Mouse (Mus musculus) neural tube, embryonic 13.5 days (tissue): ENCODE results near the gene Erlin1. TPM values are rescaled to one million over a fixed set of nuclear protein-coding genes. Genes with fewer than 3 reads are reported as not detected.

Experiments
- ATAC-seq: fragments of 200-750 bp; cut with Nextera tagmentation; 2 replicates; pipeline ENCODE4 v1.8.0; 2017; ENCODE audit warnings: low read depth, mild to moderate bottlenecking, moderate TSS enrichment, moderate library complexity
- H3K27ac ChIP-seq: fragments of 300-500 bp; sonication (generic); replicated peaks from 2 replicates; pipeline ENCODE4 v1.5.1; 2015; ENCODE audit warnings: moderate library complexity, mild to moderate bottlenecking, inconsistent platforms
- H3K27me3 ChIP-seq: fragments of 300-500 bp; sonication (generic); 2 replicates; pipeline ENCODE4 v1.6.1; 2015; ENCODE audit warnings: mild to moderate bottlenecking, inconsistent platforms
- H3K36me3 ChIP-seq: fragments of 300-500 bp; sonication (generic); 2 replicates; pipeline ENCODE4 v1.6.1; 2015; ENCODE audit warnings: mild to moderate bottlenecking, inconsistent platforms
- H3K4me1 ChIP-seq: fragments of 300-500 bp; sonication (generic); replicated peaks from 2 replicates; pipeline ENCODE4 v1.6.1; 2015; ENCODE audit warnings: inconsistent platforms
- H3K4me2 ChIP-seq: fragments of 300-500 bp; sonication (generic); 2 replicates; pipeline ENCODE4 v1.6.1; 2015; ENCODE audit warnings: inconsistent platforms, mild to moderate bottlenecking, moderate library complexity
- H3K4me3 ChIP-seq: fragments of 300-500 bp; sonication (generic); 2 replicates; pipeline ENCODE4 v1.5.1; 2015; ENCODE audit warnings: mild to moderate bottlenecking, inconsistent platforms
- H3K9ac ChIP-seq: fragments of 300-500 bp; sonication (generic); 2 replicates; pipeline ENCODE4 v1.6.1; 2015; ENCODE audit warnings: moderate library complexity, mild to moderate bottlenecking, inconsistent platforms
- H3K9me3 ChIP-seq: fragments of 300-500 bp; sonication (generic); 2 replicates; pipeline ENCODE4 v1.6.1; 2016; ENCODE audit warnings: inconsistent platforms
- WGBS: fragments of 180-500 bp; shearing (Covaris S2); methylation state at CpG from one replicate; pipeline ENCODE4 v1.1.7; 2015; 5-methylcytosine and 5-hydroxymethylcytosine counted together
- polyA plus RNA-seq: library from polyadenylated mRNA; unstranded; fragments of >200 nt; fragmentation: Nextera tagmentation; extraction: Ambion mirVana; gene quantifications from 2 replicates; pipeline ENCODE4 v1.2.1, GENCODE M21; 2015

The Erlin1 gene
- polyA plus RNA-seq, 1 experiment from 2014 or later: 20.4 TPM

DNA sequence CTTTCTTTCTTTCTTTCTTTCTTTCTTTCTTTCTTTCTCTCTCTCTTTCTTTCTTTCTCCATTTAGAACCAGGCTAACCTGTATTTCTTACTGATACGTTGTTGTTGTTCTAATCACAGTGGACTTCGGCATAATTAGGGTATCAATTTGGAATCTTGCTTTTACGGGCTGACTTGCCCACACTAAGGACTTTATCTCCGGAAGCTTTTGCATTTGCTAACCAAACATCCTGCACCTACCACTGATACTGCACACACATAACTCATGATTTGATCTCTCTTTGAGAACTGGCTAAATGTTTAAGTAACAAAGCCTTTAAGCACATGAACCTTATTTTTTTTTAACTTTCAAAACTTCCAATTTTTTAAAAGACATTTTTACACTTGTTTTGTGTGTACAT is 19.2 kb downstream of the Erlin1 start:
- no peak for ATAC-seq
- H3K36me3 ChIP-seq: peaks cover 37% of the 10 kb centered on the region
- WGBS: 88% methylated on average over 4 of the region's 4 CpGs

DNA sequence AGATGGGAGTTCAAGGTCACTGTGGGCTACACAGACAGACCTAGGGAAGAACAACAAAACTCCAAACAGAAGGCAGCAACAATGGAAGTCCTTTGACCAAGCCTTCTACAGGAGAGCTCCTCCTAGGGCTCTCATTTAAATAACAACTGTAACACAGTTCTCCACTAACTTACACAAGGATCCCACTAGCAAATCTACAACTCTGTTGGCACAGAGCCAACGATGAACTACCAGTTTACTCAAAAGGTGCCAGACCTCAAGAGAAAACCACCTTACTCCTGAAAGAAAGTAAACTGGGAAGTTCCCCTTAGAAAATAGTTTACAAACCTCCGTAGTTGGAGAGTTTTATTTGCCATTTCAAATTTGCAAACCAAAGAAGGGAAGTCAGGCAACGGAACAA is 20.3 kb downstream of the Erlin1 start:
- Histone ChIP-seq H3K9ac (no peak overlapping the region), H3K4me3 (no peak overlapping the region), H3K4me1 (no peaks in the 10 kb centered on the region), H3K27me3 (no peaks in the 10 kb centered on the region), H3K27ac (no peak overlapping the region), H3K4me2 (no peak overlapping the region), H3K36me3 (peaks cover 34% of the 10 kb centered on the region), H3K9me3 (no peaks in the 10 kb centered on the region)
- 38% methylated on average over 3 of the region's 3 CpGs for WGBS
- no peak for ATAC-seq

More for the DNA sequence above, 19.2 kb downstream of the Erlin1 start:
- Histone ChIP-seq H3K4me3 (no peak overlapping the region), H3K4me2 (no peak overlapping the region), H3K27ac (no peak overlapping the region), H3K9me3 (no peaks in the 10 kb centered on the region), H3K4me1 (no peaks in the 10 kb centered on the region), H3K27me3 (no peaks in the 10 kb centered on the region), H3K9ac (no peak overlapping the region)

DNA sequence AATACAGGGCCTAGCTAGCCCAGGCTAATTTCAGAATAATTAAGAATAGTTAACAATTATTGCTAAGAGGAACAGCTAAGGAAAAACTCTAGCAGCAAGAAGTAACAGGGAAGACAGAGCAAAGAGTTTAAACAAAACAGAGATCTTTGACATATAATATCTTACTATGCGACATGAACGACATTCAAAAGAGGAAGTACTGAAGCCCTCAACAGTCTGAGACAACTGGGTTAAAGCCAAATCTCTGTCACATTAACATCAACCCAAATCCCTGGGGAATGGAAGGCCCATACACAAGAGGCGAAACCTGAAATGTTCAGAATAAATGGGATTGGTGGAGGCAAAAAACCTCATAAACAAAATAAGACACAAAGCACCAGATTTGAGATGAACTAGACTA is 23.7 kb downstream of the Erlin1 start:
- no peaks in the 10 kb centered on the region for H3K4me1 ChIP-seq
- no peak overlapping the region for H3K4me3 ChIP-seq
- H3K9ac ChIP-seq: no peak overlapping the region
- 88% methylated on average over 3 of the region's 3 CpGs for WGBS
- H3K27ac ChIP-seq: no peak overlapping the region
- no peaks in the 10 kb centered on the region for H3K9me3 ChIP-seq
- no peaks in the 10 kb centered on the region for H3K27me3 ChIP-seq
- H3K36me3 ChIP-seq: peaks cover 21% of the 10 kb centered on the region
- no peak for ATAC-seq
- H3K4me2 ChIP-seq: no peak overlapping the region

DNA sequence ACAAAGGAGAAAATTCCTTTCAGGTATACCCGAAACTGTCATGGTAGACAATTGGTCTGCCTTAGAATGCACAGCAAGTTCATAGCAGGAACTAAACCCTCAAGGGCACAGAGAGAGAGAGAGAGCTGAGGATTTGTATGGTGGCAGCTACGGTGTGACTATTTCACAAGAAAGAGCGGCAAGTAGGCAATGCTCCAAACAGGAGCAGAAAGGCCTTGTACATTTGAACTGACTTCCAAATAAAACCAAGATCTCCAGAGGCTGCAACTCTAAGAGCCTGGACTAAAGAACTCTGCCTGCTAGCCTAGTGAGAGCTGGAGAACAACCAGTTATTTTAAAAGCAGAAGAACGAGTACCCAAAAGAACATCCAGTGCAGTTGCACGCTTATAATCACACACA is 27.5 kb downstream of the Erlin1 start:
- Histone ChIP-seq H3K9me3 (no peaks in the 10 kb centered on the region), H3K27me3 (no peaks in the 10 kb centered on the region), H3K36me3 (peaks cover 42% of the 10 kb centered on the region), H3K4me1 (no peaks in the 10 kb centered on the region), H3K4me3 (no peak overlapping the region), H3K27ac (no peak overlapping the region), H3K4me2 (no peak overlapping the region), H3K9ac (no peak overlapping the region)
- 83% methylated on average over 5 of the region's 5 CpGs for WGBS
- no peak for ATAC-seq

DNA sequence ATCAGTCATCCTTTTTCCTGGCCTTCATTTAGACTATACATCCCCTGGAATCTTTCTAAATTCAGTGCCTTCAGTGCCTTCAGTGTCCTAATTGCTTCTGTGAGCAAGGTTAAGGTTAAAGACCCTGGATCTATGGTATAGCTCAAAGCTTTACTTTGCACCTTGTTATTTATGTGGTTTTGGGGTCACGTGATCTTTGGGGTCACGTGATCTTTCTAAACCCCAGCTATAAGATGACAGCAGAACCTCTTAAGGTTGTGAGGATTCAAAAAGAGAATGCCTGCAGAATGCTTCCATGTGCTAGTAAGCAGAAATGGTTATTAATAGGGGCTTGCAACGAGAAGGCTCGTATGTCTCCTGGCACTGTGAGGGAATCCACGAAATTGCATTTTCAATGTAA is 36.2 kb downstream of the Erlin1 start:
- Histone ChIP-seq H3K4me1 (no peaks in the 10 kb centered on the region), H3K4me3 (no peak overlapping the region)
- WGBS: 85% methylated on average over 5 of the region's 5 CpGs

DNA sequence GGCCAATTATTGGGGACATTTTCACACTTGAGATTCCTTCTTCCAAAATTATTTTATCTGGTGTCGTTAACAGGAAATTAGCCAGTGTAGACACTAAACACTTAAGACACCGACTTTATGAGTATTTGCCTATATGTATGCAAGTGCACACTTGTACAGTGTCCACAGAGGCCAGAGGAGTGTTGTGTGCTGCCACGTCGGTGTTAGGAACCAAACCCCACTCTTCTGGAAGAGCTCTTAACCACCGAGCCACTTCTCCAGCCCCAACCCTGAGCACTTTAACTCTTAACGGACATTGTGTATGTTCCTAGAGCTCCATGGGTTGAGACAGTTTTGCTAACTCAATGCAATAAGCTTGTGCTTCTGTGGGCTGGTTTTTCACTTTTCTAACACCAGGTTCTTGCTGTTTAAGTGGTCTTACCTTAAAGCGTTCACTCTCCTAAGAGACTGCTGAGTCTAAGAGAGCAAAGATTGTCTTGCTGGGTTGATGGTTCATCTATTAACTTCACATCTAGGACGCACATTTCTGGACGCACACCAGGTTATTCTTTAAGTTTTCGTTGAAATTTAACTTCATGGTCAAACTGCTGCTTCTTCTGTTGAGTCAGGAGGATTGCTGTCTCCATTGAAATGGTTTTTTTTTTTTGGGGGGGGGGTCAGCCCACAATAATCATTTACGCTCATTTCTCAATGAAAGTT is 37.4 kb downstream of the Erlin1 start:
- no peak overlapping the region for H3K4me2 ChIP-seq
- H3K36me3 ChIP-seq: peaks cover 28% of the 10 kb centered on the region
- no peak overlapping the region for H3K9ac ChIP-seq
- no peaks in the 10 kb centered on the region for H3K9me3 ChIP-seq
- no peaks in the 10 kb centered on the region for H3K4me1 ChIP-seq
- H3K27ac ChIP-seq: no peak overlapping the region
- H3K4me3 ChIP-seq: no peak overlapping the region
- H3K27me3 ChIP-seq: no peaks in the 10 kb centered on the region
- no peak for ATAC-seq
- WGBS: 89% methylated on average over 11 of the region's 11 CpGs

More for the DNA sequence above, 36.2 kb downstream of the Erlin1 start:
- Histone ChIP-seq H3K9ac (no peak overlapping the region), H3K9me3 (no peaks in the 10 kb centered on the region), H3K27ac (no peak overlapping the region), H3K4me2 (no peak overlapping the region), H3K36me3 (peaks cover 38% of the 10 kb centered on the region), H3K27me3 (no peaks in the 10 kb centered on the region)
- no peak for ATAC-seq

DNA sequence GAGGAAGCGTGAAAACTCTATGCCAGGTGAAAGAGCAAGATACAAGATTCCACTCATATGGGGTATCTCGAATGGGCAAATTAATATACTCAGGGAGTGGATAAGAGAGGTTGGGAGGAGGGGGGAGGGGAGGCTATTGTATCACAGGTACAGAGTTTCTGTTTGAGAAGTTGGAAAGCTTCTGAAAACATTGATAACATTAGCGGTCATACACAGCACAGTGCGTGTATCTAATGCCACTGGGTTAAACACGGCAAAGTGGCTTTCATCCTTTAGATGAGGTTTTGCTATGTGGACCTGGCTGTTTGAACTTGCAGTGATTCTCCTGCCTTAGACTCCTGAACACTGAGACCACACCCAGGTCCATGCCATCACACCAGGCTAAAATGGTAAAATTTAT is 39.6 kb downstream of the Erlin1 start:
- H3K4me3 ChIP-seq: no peak overlapping the region
- no peak overlapping the region for H3K9ac ChIP-seq
- H3K9me3 ChIP-seq: no peaks in the 10 kb centered on the region
- WGBS: 93% methylated on average over 5 of the region's 5 CpGs
- no peaks in the 10 kb centered on the region for H3K27me3 ChIP-seq
- 0 out of 2 replicates have a peak, but pooled peaks cover 10% of the 10 kb centered on the region for H3K36me3 ChIP-seq
- H3K27ac ChIP-seq: no peak overlapping the region
- ATAC-seq: no peak
- no peaks in the 10 kb centered on the region for H3K4me1 ChIP-seq
- no peak overlapping the region for H3K4me2 ChIP-seq

DNA sequence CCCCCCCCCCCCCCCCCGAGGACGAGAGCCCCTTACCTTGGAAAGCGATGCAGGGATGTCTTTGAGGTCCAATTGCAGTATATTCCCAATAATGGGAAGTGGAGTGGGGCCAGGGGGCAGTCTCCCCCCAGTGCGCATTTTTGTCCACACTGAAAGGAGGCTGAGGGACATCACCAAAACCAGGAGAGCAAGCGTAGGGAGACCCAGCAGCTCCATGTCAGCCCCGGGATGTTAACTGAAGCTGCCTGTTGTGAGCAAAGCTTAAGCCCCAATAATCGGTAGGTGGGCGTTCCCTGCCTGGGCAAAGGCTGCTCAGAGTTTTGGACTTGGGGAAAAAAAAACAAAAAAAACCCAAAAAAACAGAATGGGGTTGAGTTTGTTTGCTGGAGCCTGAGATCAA is 40.6 kb downstream of the Erlin1 start, which contains the start of gene Cyp2c23:
Cyp2c23 (minus strand) TSS at position 237 of the 400 bp plus-strand sequence.
- 0 out of 2 replicates have a peak, but pooled peaks cover 9% of the 10 kb centered on the region for H3K36me3 ChIP-seq
- no peak for ATAC-seq
- H3K27me3 ChIP-seq: no peaks in the 10 kb centered on the region
- H3K27ac ChIP-seq: no peak within 1 kb of the TSS
- H3K9me3 ChIP-seq: no peaks in the 10 kb centered on the region
- 77% methylated on average over 8 of the region's 8 CpGs for WGBS
- no peak within 1 kb of the TSS for H3K4me2 ChIP-seq
- no peaks in the 10 kb centered on the region for H3K4me1 ChIP-seq
- H3K4me3 ChIP-seq: no peak within 1 kb of the TSS
- H3K9ac ChIP-seq: no peak within 1 kb of the TSS

DNA sequence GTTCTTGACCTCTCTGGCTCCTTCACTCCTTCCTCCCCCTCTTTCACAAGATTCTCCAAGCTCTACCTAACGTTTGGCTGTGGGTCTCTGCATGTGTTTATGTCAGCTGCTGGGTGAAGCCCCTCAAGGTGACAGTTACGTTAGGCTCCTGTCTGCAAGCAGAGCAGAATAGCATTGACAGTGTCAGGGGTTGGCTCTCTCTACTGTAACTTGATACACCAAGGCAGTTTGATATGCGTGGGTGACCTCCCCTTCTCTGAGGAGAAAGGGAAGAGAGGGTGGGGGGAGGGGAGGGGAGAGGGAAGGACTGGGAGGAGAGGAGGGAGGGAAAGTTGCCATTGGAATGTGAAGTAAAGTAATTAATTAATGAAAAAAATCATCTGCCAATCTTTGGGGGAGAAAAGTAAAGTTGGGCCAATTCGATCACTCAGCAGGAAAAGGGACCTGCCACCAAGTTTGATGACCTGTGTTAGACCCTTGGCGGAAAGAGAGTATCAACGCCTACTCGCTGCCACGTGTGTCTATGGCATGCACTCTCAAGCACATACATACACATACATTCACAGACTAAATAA is 42.5 kb downstream of the Erlin1 start:
- H3K27ac ChIP-seq: no peak overlapping the region
- no peaks in the 10 kb centered on the region for H3K27me3 ChIP-seq
- no peaks in the 10 kb centered on the region for H3K36me3 ChIP-seq
- no peak for ATAC-seq
- no peak overlapping the region for H3K4me3 ChIP-seq
- no peak overlapping the region for H3K4me2 ChIP-seq
- no peaks in the 10 kb centered on the region for H3K9me3 ChIP-seq
- H3K9ac ChIP-seq: no peak overlapping the region
- no peaks in the 10 kb centered on the region for H3K4me1 ChIP-seq
- 66% methylated on average over 8 of the region's 8 CpGs for WGBS

DNA sequence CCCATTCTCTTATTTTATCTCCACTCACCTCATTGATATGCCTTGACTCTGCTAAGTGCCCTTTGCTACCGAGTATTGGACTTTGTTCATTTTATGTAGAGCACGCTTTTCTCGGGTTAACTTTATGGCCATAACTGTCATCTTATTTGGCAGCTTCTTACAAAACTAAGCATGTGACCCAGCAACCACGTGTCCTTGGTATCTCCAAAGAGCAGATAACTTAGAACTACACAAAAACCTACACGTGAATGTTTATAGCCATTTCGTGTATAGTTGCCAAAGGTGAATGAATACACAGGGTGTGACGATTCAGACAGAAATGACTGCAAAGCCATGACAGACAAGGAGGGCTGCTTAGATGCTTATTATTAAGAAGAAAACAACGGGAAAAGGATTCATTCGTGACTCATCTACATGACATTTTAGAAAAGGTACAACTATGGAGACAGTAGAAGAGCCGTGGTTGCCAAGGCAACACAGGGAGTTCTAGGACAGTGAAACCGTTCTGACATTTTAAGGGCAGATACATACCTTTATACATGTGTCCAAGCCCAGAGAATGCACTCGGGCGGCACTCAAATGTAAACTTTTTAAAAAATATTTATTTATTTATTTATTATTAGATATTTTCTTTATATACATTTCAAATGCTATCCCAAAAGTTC is 44.5 kb downstream of the Erlin1 start:
- Histone ChIP-seq H3K4me3 (no peak overlapping the region), H3K9me3 (no peaks in the 10 kb centered on the region), H3K36me3 (no peaks in the 10 kb centered on the region), H3K27ac (no peak overlapping the region), H3K27me3 (no peaks in the 10 kb centered on the region), H3K4me1 (no peaks in the 10 kb centered on the region), H3K4me2 (no peak overlapping the region), H3K9ac (no peak overlapping the region)
- ATAC-seq: no peak
- 89% methylated on average over 13 of the region's 13 CpGs for WGBS

DNA sequence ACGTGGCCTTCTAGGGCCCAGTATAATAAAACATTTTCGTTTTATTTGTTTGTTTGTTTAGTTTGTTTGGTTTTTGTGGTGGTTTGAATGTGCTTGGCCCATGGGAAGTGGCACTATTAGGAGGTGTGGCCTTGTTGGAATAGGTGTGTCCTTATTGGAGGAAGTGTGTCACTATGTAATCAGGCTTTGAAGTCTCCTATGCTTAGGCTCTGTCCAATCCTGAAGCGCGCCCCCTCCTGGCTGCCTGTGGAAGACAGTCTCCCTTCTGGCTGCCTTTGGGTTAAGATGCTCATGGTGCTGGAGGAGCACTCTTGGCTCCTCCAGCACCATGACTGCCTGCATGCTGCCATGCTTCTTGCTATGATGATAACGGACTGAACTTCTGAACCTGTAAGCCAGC is 46.5 kb downstream of the Erlin1 start:
- Histone ChIP-seq H3K4me2 (no peak overlapping the region), H3K27me3 (no peaks in the 10 kb centered on the region), H3K36me3 (no peaks in the 10 kb centered on the region), H3K9me3 (no peaks in the 10 kb centered on the region), H3K27ac (no peak overlapping the region), H3K4me1 (no peaks in the 10 kb centered on the region), H3K4me3 (no peak overlapping the region), H3K9ac (no peak overlapping the region)
- ATAC-seq: no peak
- 72% methylated on average over 5 of the region's 5 CpGs for WGBS

DNA sequence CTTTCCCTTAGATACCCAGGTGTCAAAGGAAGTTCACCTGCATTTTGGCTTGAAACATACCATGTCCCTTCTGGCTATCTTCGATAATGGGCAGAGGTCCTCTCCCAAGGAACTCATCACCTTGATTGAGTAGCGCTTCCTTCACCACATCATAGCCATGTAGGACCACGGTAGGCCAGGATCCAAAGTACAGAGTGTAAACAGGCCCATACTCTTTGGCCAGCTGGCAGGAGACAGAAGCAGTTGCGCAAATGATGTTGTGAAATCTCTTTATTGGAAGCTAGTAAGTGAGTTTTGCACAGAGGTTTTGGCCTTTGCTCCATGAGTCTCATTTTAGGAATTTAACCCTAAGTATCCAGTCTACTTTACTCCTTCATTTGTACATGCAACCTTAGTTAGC is 48.1 kb downstream of the Erlin1 start:
- no peak for ATAC-seq
- no peaks in the 10 kb centered on the region for H3K4me1 ChIP-seq
- H3K4me3 ChIP-seq: no peak overlapping the region
- no peak overlapping the region for H3K9ac ChIP-seq
- H3K4me2 ChIP-seq: no peak overlapping the region
- 91% methylated on average over 4 of the region's 4 CpGs for WGBS
- H3K27ac ChIP-seq: no peak overlapping the region
- no peaks in the 10 kb centered on the region for H3K9me3 ChIP-seq
- H3K27me3 ChIP-seq: no peaks in the 10 kb centered on the region
- no peaks in the 10 kb centered on the region for H3K36me3 ChIP-seq
